24 mouse cellular contexts compared by ENCODE assay signal in genomic region chr1:18857457-18857856, GRCm38 (mm10).
A peak's percentile ranks its signal among the peaks of the same experiment; 100 is the strongest.
DNase-seq lines count a peak whose midpoint lies in the region; ATAC-seq and TF ChIP-seq lines count a peak whose summit lies in the region.
"Had no signal": no experiment of that assay in that cellular context is flagged by ENCODE, and none has a peak within 500 bp of the region (broad histone marks: within the 10 kb centered on the region; RNA-seq: fewer than 3 reads in every experiment).

No protein-coding gene starts in this region.

- no peaks in the 10 kb centered on the region for H3K36me3 ChIP-seq in forebrain, postnatal 0 days (ENCODE audit: insufficient read depth)
- H3K36me3 ChIP-seq in forebrain, embryonic 15.5 days, result no peaks in the 10 kb centered on the region
- H3K36me3 ChIP-seq: G1E had no signal

- WGBS in forebrain, postnatal 0 days, result 69% methylated on average over 3 of the region's 3 CpGs
- 83% methylated on average over 3 of the region's 3 CpGs for WGBS in forebrain, embryonic 15.5 days

- no peaks in the 10 kb centered on the region for H3K9me3 ChIP-seq in forebrain, postnatal 0 days (ENCODE audit: low read length)
- H3K9me3 ChIP-seq in forebrain, embryonic 15.5 days, result no peaks in the 10 kb centered on the region
- H3K9me3 ChIP-seq: G1E had no signal

- H3K27ac ChIP-seq in forebrain, postnatal 0 days (ENCODE audit: low read depth, low read length), result no peak overlapping the region
- no peak overlapping the region for H3K27ac ChIP-seq in forebrain, embryonic 15.5 days (replicated peaks)

- DNase-seq in forebrain, postnatal 0 days, result peak; percentile 21
- no peak for DNase-seq in frontal cortex, postnatal 10 days (ENCODE audit: low spot score in 2 of 2)
- DNase-seq in brain, adult 2 months (ENCODE audit: low read depth, low spot score), result peak; percentile 10
- peak; percentile 22 for DNase-seq in brain, embryonic 18.5 days (ENCODE audit: low read depth, low spot score)
- DNase-seq in natural killer cell, adult 2 months (ENCODE audit: low spot score in 2 of 2), result no peak
- DNase-seq in cerebellum, adult 11 months, result no peak
- DNase-seq: adrenal gland, adult 2 months; adrenal gland, adult 8-10 months; adrenal gland, postnatal 10 days; adrenal gland, postnatal 14 days; adrenal gland, postnatal 25 days; adrenal gland, postnatal 36 days; B cell, adult 2 months; cerebellum, adult 11-12 months; cerebellum, adult 18-20 months; cerebellum, adult 2 months; cerebellum, adult 8-10 months had no signal

- no peaks in the 10 kb centered on the region for H3K27me3 ChIP-seq in forebrain, postnatal 0 days (ENCODE audit: insufficient read depth, low read length)
- H3K27me3 ChIP-seq in forebrain, embryonic 15.5 days, result no peaks in the 10 kb centered on the region
- H3K27me3 ChIP-seq: CH12.LX, Patski had no signal

- no peak overlapping the region for H3K9ac ChIP-seq in forebrain, postnatal 0 days
- H3K9ac ChIP-seq in forebrain, embryonic 15.5 days (replicated peaks), result no peak overlapping the region

- no peak for TF ChIP-seq CTCF in forebrain, postnatal 0 days (IDR thresholded peaks at IDR 0.05; ENCODE audit: low read depth)

- no peak overlapping the region for H3K4me3 ChIP-seq in forebrain, postnatal 0 days (ENCODE audit: low read depth, low read length)
- H3K4me3 ChIP-seq in forebrain, embryonic 15.5 days, result no peak overlapping the region

- peak; percentile 59 for ATAC-seq in forebrain, postnatal 0 days
- no peak for ATAC-seq in forebrain, embryonic 15.5 days (replicated peaks)
- ATAC-seq in frontal cortex, adult (ENCODE audit: low TSS enrichment), result peak; percentile 59
- ATAC-seq: activated CD4-positive, CD25-positive, alpha-beta regulatory T cell, adult 4 months; CD4-positive, CD25-positive, alpha-beta regulatory T cell, adult 4 months; Patski had no signal

- H3K4me1 ChIP-seq in forebrain, postnatal 0 days (ENCODE audit: insufficient read depth), result no peaks in the 10 kb centered on the region
- H3K4me1 ChIP-seq in forebrain, embryonic 15.5 days, result no peaks in the 10 kb centered on the region

- no peak overlapping the region for H3K4me2 ChIP-seq in forebrain, postnatal 0 days (ENCODE audit: low read depth)
- no peak overlapping the region for H3K4me2 ChIP-seq in forebrain, embryonic 15.5 days (replicated peaks)

Comparison
In these comparisons a context has a peak if more than half of its experiments do, and no peak if none do; other contexts are left out.
1. DNase-seq: peak in forebrain, postnatal 0 days (single experiment), brain, adult 2 months (single experiment) and brain, embryonic 18.5 days (single experiment); none in frontal cortex, postnatal 10 days (0 of 2), natural killer cell, adult 2 months (0 of 2) and cerebellum, adult 11 months (single experiment).